Mouse (Mus musculus): Measurements from ENCODE around the gene Cdsn. TPM values are rescaled to one million over a fixed set of nuclear protein-coding genes. Genes with fewer than 3 reads are reported as not detected.
"Not testable (repeated sequence)": the region's sequence is repeated elsewhere in the genome, so short reads cannot be mapped to it uniquely, and the experiment has no call there.

The Cdsn gene
- under 1 TPM; 0.09 to 0.29 TPM for total RNA-seq (2021)
- long read RNA-seq, experiment 1, result 0 reads
- long read RNA-seq, experiment 2, result 0 reads

GRCm38 (mm10) chr17:35551881-35552414 is at the start of gene Cdsn:
TSS of gene Cdsn (plus strand) at chr17:35552128.
- no peak for DNase-seq
- intact Hi-C loops (cut with DNase I; ENCODE audit: low total_unique reads), result no loop called here

GRCm38 (mm10) chr17:35502226-35502625 is 49.7 kb upstream of the Cdsn start:
- no peak for DNase-seq
- intact Hi-C loops (cut with DNase I; ENCODE audit: low total_unique reads), result no loop called here

DNA sequence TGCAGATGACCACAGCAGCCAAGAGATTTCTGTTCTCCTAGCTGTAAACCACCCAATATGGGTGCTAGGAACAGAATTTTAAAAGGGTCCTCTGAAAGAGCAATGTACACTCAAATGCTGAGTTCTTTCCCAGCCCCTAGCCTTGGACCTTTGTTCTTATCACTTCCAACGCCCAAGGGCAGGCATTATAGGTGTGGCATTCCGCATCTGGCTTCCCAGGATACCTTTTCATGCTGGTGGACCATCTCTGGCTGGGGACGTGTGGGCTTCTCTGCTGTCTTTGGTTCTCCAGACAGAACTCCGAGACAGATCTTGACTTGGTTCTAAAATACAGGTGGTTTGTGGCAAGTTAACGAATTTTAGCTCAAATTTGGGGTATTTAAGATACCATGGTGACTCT is 49.2 kb upstream of the Cdsn start:
- intact Hi-C loops (cut with DNase I; ENCODE audit: low total_unique reads), result no loop called here

DNA sequence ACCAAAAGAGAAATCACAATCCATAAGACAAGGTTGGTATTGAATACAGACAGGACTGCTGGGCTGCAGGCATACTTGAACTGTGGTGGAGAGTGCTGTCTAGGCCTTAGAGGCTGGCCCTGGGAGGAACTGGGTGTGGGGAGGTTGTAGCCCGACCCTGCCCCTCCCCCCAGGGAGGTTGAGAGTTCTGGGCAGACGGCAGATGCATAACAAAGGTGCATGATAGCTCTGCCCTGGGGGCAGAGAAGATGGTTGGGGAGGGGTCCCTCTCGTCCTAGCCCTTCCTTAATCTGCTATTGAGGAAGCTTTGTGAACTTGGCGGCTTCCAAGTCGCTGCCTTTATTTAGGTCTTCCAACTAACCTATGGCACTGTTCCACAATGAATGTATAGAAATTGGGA is 48.1 kb upstream of the Cdsn start:
- DNase-seq, result no peak
- intact Hi-C loops (cut with DNase I; ENCODE audit: low total_unique reads), result no loop called here

More for the DNA sequence above, 49.2 kb upstream of the Cdsn start:
- DNase-seq, result no peak

- DNase-seq, result no peak
- intact Hi-C loops (cut with DNase I; ENCODE audit: low total_unique reads), result no loop called here
Observed at GRCm38 (mm10) chr17:35504628-35505481, 47.1 kb upstream of the Cdsn start.

DNA sequence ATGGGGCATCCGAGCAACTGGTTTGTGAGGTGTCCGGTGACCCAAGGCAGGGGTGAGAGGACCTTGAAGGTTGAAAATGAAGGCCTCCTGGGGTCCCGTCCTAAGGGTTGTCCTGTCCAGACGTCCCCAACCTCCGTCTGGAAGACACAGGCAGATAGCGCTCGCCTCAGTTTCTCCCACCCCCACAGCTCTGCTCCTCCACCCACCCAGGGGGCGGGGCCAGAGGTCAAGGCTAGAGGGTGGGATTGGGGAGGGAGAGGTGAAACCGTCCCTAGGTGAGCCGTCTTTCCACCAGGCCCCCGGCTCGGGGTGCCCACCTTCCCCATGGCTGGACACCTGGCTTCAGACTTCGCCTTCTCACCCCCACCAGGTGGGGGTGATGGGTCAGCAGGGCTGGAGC is 46.2 kb upstream of the Cdsn start, which contains the start of gene Pou5f1:
TSS of gene Pou5f1 (plus strand) at position 243 of the 400 bp plus-strand sequence.
- DNase-seq, result no peak
- intact Hi-C loops (cut with DNase I; ENCODE audit: low total_unique reads), result no loop called here

- intact Hi-C loops (cut with DNase I; ENCODE audit: low total_unique reads), result no loop called here
- no peak for DNase-seq
Observed at GRCm38 (mm10) chr17:35506881-35507280, 45.0 kb upstream of the Cdsn start.

GRCm38 (mm10) chr17:35507556-35508260 is 44.2 kb upstream of the Cdsn start:
- intact Hi-C loops (cut with DNase I; ENCODE audit: low total_unique reads), result no loop called here
- no peak for DNase-seq

GRCm38 (mm10) chr17:35508279-35508678 is 43.6 kb upstream of the Cdsn start:
- DNase-seq; intact Hi-C loops (cut with DNase I; ENCODE audit: low total_unique reads): not testable (repeated sequence)

DNA sequence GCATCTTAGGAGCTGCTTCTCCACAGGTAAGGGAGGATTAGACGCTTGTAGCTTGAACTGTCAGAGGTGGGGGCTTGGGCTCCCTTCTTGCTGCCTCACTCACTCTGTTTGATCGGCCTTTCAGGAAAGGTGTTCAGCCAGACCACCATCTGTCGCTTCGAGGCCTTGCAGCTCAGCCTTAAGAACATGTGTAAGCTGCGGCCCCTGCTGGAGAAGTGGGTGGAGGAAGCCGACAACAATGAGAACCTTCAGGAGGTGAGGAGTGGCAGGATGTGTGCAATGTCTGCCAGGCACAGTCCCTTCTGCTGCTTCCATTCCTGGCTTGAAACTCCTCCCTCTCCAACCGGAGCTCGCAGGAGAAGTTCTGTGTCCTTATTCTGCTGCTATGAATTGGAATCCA is 42.6 kb upstream of the Cdsn start:
- intact Hi-C loops (cut with DNase I; ENCODE audit: low total_unique reads), result no loop called here
- DNase-seq, result no peak

DNA sequence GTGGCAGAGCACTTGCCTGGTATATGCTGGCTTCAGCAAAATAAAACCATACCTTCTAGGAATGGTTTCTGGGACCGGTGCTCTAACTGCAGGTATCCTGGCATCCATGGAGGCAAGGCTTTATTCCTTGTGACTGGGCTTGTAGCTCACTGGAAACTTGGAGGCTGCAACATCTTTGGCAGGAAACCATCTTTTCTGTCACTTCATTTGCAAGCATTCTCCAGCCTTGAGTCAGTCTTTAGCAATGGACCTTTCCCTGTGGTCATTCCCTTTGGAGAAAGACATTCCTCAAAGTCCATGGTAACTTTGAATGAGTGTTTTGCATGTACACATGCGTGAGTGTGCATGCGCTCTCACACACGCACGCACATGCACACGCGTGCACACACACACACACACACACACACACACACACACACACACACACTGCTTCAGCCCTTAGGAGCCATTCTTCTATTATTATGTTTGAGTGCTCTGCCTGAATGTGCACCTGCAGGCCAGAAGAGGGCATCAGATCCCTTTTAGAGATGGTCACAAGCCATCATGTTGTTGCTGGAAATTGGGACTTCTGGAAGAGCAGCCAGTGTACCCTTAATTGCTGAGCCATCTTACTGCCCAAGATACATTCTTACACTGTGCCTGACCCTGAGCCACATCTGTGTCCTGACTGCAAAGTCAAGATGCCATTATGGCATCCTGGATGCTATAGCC is 38.9 kb upstream of the Cdsn start:
- intact Hi-C loops (cut with DNase I; ENCODE audit: low total_unique reads), result no loop called here
- no peak for DNase-seq

DNA sequence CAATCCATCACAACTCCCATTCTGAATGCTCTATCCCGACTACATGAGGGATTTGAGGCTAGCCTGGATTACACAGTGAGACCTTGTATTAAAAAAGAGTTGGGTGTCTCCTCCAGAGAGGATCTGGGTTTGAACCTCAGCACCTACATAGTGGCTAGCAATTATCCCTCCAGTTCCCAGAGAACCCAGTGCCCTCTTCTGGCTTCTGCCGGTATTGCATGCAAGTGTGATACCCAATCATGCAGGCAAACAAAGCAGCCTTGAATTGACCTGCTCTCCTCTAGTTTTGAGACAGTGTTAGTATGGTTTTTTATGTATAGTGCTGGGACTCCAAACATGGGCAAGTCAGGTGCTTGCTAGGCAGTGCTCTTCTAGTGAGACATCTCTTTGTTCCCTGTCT is 38.0 kb upstream of the Cdsn start:
- intact Hi-C loops (cut with DNase I; ENCODE audit: low total_unique reads), result no loop called here
- DNase-seq, result peak; percentile 61

DNA sequence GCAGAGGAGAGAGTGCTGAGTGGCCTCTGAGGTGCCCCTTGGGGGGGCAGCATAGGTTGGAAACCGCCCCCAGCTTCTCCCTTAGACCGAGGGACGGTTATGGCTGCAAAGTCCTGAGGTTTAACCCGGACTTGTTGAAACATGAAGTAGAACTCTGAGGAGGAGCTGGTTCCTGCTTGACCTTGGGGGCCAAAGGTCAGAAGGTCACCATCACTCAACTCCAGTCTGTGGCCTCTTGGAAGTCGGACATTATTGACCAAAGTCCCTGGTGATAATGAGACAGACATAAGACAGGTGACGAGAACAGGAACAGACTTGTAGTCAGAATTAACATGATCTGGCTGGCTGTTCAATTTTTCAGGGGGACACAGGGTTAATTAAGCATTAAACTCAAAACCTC is 37.2 kb upstream of the Cdsn start:
- DNase-seq, result no peak
- intact Hi-C loops (cut with DNase I; ENCODE audit: low total_unique reads), result no loop called here

- DNase-seq, result no peak
- intact Hi-C loops (cut with DNase I; ENCODE audit: low total_unique reads), result no loop called here
Observed at GRCm38 (mm10) chr17:35515911-35516640, 35.9 kb upstream of the Cdsn start.

- DNase-seq, result peak; percentile 97
- intact Hi-C loops (cut with DNase I; ENCODE audit: low total_unique reads), result no loop called here
Observed at GRCm38 (mm10) chr17:35516652-35517500, 35.1 kb upstream of the Cdsn start, which contains the start of the genes Tcf19 and Cchcr1. TSS of gene Tcf19 (minus strand) at chr17:35516824. TSS of gene Cchcr1 (plus strand) at chr17:35517100.

- intact Hi-C loops (cut with DNase I; ENCODE audit: low total_unique reads), result no loop called here
- DNase-seq, result no peak
Observed at GRCm38 (mm10) chr17:35517526-35517925, 34.4 kb upstream of the Cdsn start.

- intact Hi-C loops (cut with DNase I; ENCODE audit: low total_unique reads), result no loop called here
- DNase-seq, result peak; percentile 46
Observed at GRCm38 (mm10) chr17:35524354-35524753, 27.6 kb upstream of the Cdsn start.

DNA sequence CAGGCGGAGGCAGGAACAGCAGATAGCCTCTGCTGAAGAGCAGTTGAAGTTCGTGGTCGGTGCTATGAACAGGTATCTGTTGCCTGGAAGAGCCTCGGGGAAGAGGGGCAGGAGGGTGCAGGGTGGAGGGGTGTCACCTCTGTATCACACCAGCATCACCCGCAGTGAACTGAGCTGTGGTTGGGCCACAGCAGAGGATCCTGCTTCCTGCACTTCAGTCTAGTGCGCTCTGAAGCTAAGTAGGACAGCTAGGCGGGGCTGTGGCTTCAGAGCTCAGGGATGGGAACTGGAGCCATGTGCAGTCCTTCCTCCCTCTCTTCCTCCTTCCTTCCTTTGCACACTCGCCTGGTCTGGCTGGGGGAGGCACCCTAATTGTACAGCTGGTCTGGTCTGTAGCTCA is 25.3 kb upstream of the Cdsn start:
- intact Hi-C loops (cut with DNase I; ENCODE audit: low total_unique reads), result no loop called here

More for the DNA sequence above, 25.3 kb upstream of the Cdsn start:
- no peak for DNase-seq
